Mouse (Mus musculus): ENCODE results near the gene Gnao1.

- TF ChIP-seq CTCF (IDR thresholded peaks at IDR 0.05; ENCODE audit: low read depth, low read length), result no peak
- TF ChIP-seq POLR2A (IDR thresholded peaks at IDR 0.05; ENCODE audit: extremely low read depth, insufficient read depth, low read length), result no peak
Observed at GRCm38 (mm10) chr8:93973831-93974375, 164.1 kb downstream of the Gnao1 start.

Measured in liver, adult 2 months (tissue).